Comparison of ENCODE assay signal across 8 mouse cellular contexts in the genomic region with DNA sequence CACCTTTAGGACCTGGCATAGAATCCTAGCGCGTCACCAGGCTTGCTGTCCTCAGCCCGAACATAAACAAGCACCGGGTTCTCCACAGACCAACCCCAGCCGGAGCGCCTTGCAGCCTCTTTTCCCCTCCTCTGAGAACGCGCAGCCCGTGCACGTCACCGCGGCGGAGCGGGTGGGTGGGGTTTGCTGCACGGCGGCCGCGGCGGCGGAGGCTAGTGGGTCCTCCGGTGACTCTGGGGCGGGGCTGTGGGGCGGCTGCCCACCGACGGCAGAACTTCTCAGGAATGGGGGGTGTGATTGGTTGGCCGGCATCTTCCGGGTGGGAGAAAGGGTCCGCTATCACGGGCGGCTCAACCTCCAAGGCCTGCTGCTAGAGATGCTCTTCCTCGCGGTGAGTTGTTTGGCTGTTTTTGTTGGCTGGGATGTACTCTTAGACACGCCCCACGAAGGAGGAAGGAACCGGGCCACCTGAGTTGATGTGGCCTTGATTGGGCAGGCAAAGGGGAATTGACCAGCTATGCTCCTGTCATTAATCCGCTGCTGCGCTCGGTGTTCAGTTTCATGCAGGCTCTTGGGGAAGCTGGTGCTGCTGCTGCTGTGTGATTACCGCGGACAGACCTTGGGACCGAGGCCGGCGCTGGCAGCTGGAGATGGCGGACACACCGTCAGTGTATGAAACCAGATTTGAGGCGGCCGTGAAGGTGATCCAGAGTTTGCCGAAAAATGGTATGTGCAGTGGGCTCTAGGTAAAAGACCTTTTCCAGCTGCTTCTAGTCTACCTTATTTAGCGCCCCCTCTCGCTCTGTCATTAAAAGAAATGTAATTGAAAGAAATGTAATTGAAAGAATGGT. TPM values are rescaled to one million over a fixed set of nuclear protein-coding genes. Genes with fewer than 3 reads are reported as not detected.
A peak's percentile ranks its signal among the peaks of the same experiment; 100 is the strongest.
DNase-seq lines count a peak whose midpoint lies in the region; ATAC-seq and TF ChIP-seq lines count a peak whose summit lies in the region.

No protein-coding gene starts in this region.

- peaks cover 0 to 2% of the 10 kb centered on the region in 2 experiments; a peak in 2 of 4 replicates for H3K36me3 ChIP-seq in MEL (ENCODE audit: control insufficient read depth in 1 of 2, insufficient read depth in 2 of 2, low read length in 2 of 2)
- no peaks in the 10 kb centered on the region for H3K36me3 ChIP-seq in lung, embryonic 16.5 days (ENCODE audit: control insufficient read depth, insufficient read depth, low read length)

- H3K4me3 ChIP-seq in MEL (ENCODE audit: control insufficient read depth in 1 of 2, insufficient read depth in 1 of 2, low read depth in 2 of 2, low read length in 2 of 2) = peak overlapping the region; percentile 60 to 91
- H3K4me3 ChIP-seq in cerebellum, adult 2 months (replicated peaks; ENCODE audit: insufficient read depth, low read depth, low read length) = peak overlapping the region; percentile 89
- H3K4me3 ChIP-seq in lung, embryonic 16.5 days (ENCODE audit: low read length) = peak overlapping the region; percentile 56

- peak; percentile 69 to 79 for ATAC-seq in hematopoietic stem cell, adult 5-6 weeks (replicated peaks in 1 of 2; ENCODE audit: insufficient read depth in 1 of 2, low FRiP score in 2 of 2, low TSS enrichment in 1 of 2, low read depth in 1 of 2, poor library complexity in 2 of 2, severe bottlenecking in 2 of 2)
- peak; percentile 92 for ATAC-seq in lung, embryonic 16.5 days (ENCODE audit: low read depth)

- H3K4me2 ChIP-seq in lung, embryonic 16.5 days (ENCODE audit: low read depth, low read length) = peak overlapping the region; percentile 91

- no peaks in the 10 kb centered on the region for H3K9me3 ChIP-seq in MEL (replicated peaks; ENCODE audit: insufficient read depth, low read length)
- H3K9me3 ChIP-seq in lung, embryonic 16.5 days (ENCODE audit: control insufficient read depth, low read length) = no peaks in the 10 kb centered on the region

- peaks cover 2 to 4% of the 10 kb centered on the region in 2 experiments; a peak in 1 of 4 replicates for H3K4me1 ChIP-seq in MEL (ENCODE audit: control insufficient read depth in 1 of 2, insufficient read depth in 2 of 2, low read length in 2 of 2)
- H3K4me1 ChIP-seq in cerebellum, adult 2 months (ENCODE audit: control insufficient read depth, insufficient read depth, low read length) = no peaks in the 10 kb centered on the region
- H3K4me1 ChIP-seq in lung, embryonic 16.5 days (replicated peaks; ENCODE audit: control insufficient read depth, insufficient read depth, low read length) = no peaks in the 10 kb centered on the region

- H3K27ac ChIP-seq in MEL (ENCODE audit: control insufficient read depth, low read depth, low read length) = peak overlapping the region; percentile 91
- peak overlapping the region; percentile 91 for H3K27ac ChIP-seq in cerebellum, adult 2 months (ENCODE audit: insufficient read depth, low read length)
- H3K27ac ChIP-seq in lung, embryonic 16.5 days (ENCODE audit: low read length) = peak overlapping the region; percentile 92

- peak; percentile 94 for DNase-seq in MEL (ENCODE audit: low read depth, low spot score)
- DNase-seq in cerebellum, adult 2 months = peak; percentile 95 to 96
- peak; percentile 85 for DNase-seq in forelimb bud, embryonic 11.5 days (ENCODE audit: low read depth, low spot score)
- DNase-seq in layer of hippocampus, adult 9-10 months (ENCODE audit: low spot score) = peak; percentile 78
- DNase-seq in ovary, postnatal 10 days (ENCODE audit: low spot score) = peak; percentile 92
- DNase-seq in thymus, postnatal 10 days (ENCODE audit: low spot score in 2 of 2) = peak; percentile 93 to 95

- H3K79me2 ChIP-seq in MEL (ENCODE audit: control insufficient read depth, insufficient read depth, low read length, poor library complexity) = no peaks in the 10 kb centered on the region; the same call in none of the 2 replicates

- H3K9ac ChIP-seq in MEL (ENCODE audit: control insufficient read depth, low read depth, low read length, poor library complexity, severe bottlenecking) = peak overlapping the region; percentile 83
- peak overlapping the region; percentile 71 for H3K9ac ChIP-seq in lung, embryonic 16.5 days (ENCODE audit: low read length)

- TF ChIP-seq CTCF in MEL (IDR thresholded peaks at IDR 0.05 in 2 of 3, conservative IDR thresholded peaks at IDR 0.05 in 1 of 3; ENCODE audit: control insufficient read depth in 1 of 3, insufficient read depth in 1 of 3, low read depth in 2 of 3, low read length in 3 of 3, poor library complexity in 1 of 3, severe bottlenecking in 1 of 3) = peak in 2 of 3 experiments; percentile 27 to 46; a peak in 3 of 6 replicates
- TF ChIP-seq CTCF in cerebellum, adult 2 months (IDR thresholded peaks at IDR 0.05; ENCODE audit: borderline replicate concordance, insufficient read depth, low read depth, low read length) = no peak

- TF ChIP-seq POLR2A in MEL (IDR thresholded peaks at IDR 0.05; ENCODE audit: control insufficient read depth in 1 of 2, insufficient read depth in 1 of 2, low read depth in 1 of 2, low read length in 2 of 2, poor library complexity in 1 of 2) = peak; percentile 69 to 74; a peak in 2 of 4 replicates
- peak; percentile 95 for TF ChIP-seq POLR2A in cerebellum, adult 2 months (IDR thresholded peaks at IDR 0.05; ENCODE audit: borderline replicate concordance, insufficient read depth, low read length)

- H3K27me3 ChIP-seq in MEL (ENCODE audit: control insufficient read depth in 1 of 2, insufficient read depth in 2 of 2, low read length in 2 of 2) = no peaks in the 10 kb centered on the region
- H3K27me3 ChIP-seq in cerebellum, adult 2 months (ENCODE audit: control insufficient read depth, insufficient read depth, low read length) = no peaks in the 10 kb centered on the region
- no peaks in the 10 kb centered on the region for H3K27me3 ChIP-seq in lung, embryonic 16.5 days (ENCODE audit: control insufficient read depth, insufficient read depth, low read depth, low read length)

- TF ChIP-seq EP300 in MEL (IDR thresholded peaks at IDR 0.05; ENCODE audit: low read depth in 1 of 2, low read length in 2 of 2) = no peak

- under 1% methylated on average over 50 of the region's 50 CpGs for WGBS in cerebellum, adult 2 months
- under 1% methylated on average over 50 of the region's 50 CpGs for WGBS in lung, embryonic 16.5 days

- no peak; the same call in 1 of the 2 replicates for TF ChIP-seq RAD21 in MEL (IDR thresholded peaks at IDR 0.05; ENCODE audit: low read depth, low read length)

TF ChIP-seq in MEL, 35 proteins besides CTCF, POLR2A, EP300 and RAD21:
- TF ChIP-seq MAX (IDR thresholded peaks at IDR 0.05; ENCODE audit: low read length) = no peak; the same call in 1 of the 2 replicates
- peak; percentile 25; the same call in 1 of the 2 replicates for TF ChIP-seq TAL1 (IDR thresholded peaks at IDR 0.05; ENCODE audit: low read length)
- TF ChIP-seq GABPA (IDR thresholded peaks at IDR 0.05; ENCODE audit: low read depth, low read length) = no peak
- TF ChIP-seq TCF12 (IDR thresholded peaks at IDR 0.05; ENCODE audit: low read depth, low read length) = peak; percentile 39; the same call in 1 of the 2 replicates
- TF ChIP-seq ETS1 (IDR thresholded peaks at IDR 0.05; ENCODE audit: low read depth, low read length) = peak; percentile 46; the same call in 1 of the 2 replicates
- peak; percentile 66; the same call in 1 of the 2 replicates for TF ChIP-seq ELF1 (IDR thresholded peaks at IDR 0.05; ENCODE audit: low read depth, low read length)
- no peak for TF ChIP-seq SMC3 (IDR thresholded peaks at IDR 0.05; ENCODE audit: low read depth, low read length)
- TF ChIP-seq ZC3H11A (IDR thresholded peaks at IDR 0.05; ENCODE audit: low read depth, low read length) = no peak
- 0 out of 2 replicates have a peak, but pooled peaks have one; percentile 12 for TF ChIP-seq GATA1 (IDR thresholded peaks at IDR 0.05; ENCODE audit: low read depth, low read length)
- no peak for TF ChIP-seq JUND (IDR thresholded peaks at IDR 0.05; ENCODE audit: low read depth, low read length)
- no peak for TF ChIP-seq MEF2A (IDR thresholded peaks at IDR 0.05; ENCODE audit: extremely low read depth, insufficient replicate concordance, low read depth, low read length, poor library complexity, severe bottlenecking)
- peak; percentile 47; the same call in 1 of the 2 replicates for TF ChIP-seq MXI1 (IDR thresholded peaks at IDR 0.05; ENCODE audit: low read depth, low read length)
- TF ChIP-seq TBP (IDR thresholded peaks at IDR 0.05; ENCODE audit: low read depth, low read length) = peak; percentile 62
- TF ChIP-seq BHLHE40 (IDR thresholded peaks at IDR 0.05; ENCODE audit: borderline replicate concordance, low read depth, low read length) = no peak
- no peak for TF ChIP-seq UBTF (IDR thresholded peaks at IDR 0.05; ENCODE audit: borderline replicate concordance, insufficient read depth, low read depth, low read length)
- TF ChIP-seq HCFC1 (IDR thresholded peaks at IDR 0.05; ENCODE audit: low read depth, low read length) = peak; percentile 76
- peak; percentile 68 for TF ChIP-seq NELFE (IDR thresholded peaks at IDR 0.05; ENCODE audit: low read depth, low read length)
- no peak; the same call in 1 of the 2 replicates for TF ChIP-seq ZMIZ1 (IDR thresholded peaks at IDR 0.05; ENCODE audit: low read depth, low read length)
- TF ChIP-seq POLR2AphosphoS2 (IDR thresholded peaks at IDR 0.05; ENCODE audit: low read length) = peak; percentile 56; the same call in 1 of the 2 replicates
- TF ChIP-seq SIN3A (IDR thresholded peaks at IDR 0.05; ENCODE audit: low read length) = peak; percentile 80
- TF ChIP-seq RCOR1 (IDR thresholded peaks at IDR 0.05; ENCODE audit: low read depth, low read length) = 0 out of 2 replicates have a peak, but pooled peaks have one; percentile 19

RNA-seq across cellular contexts. Expression of a gene that starts 1.2 kb away (rescaled TPM):
- 6.0 and 6.3 TPM in 2 replicates for total RNA-seq in MEL (2012; rRNA removed)
- 1 to 10 TPM in 1 of 2 experiments, not detected in 1; 6.5 TPM for polyA plus RNA-seq in MEL (2012; ENCODE audit: insufficient read depth in 1 of 2, insufficient read length in 2 of 2, low read depth in 1 of 2, low replicate concordance in 2 of 2, missing spikeins in 1 of 2)
- polyA plus RNA-seq in cerebellum, adult 2 months (2012; rRNA removed) = 49.1 and 53.8 TPM in 2 replicates
- total RNA-seq in hematopoietic stem cell, adult 5-6 weeks (2017) = 36.1 and 43.0 TPM in 2 replicates
- polyA plus RNA-seq in lung, embryonic 16.5 days (2015; fragmentation: Nextera tagmentation; extraction: Ambion mirVana) = 32.0 and 32.1 TPM in 2 replicates

RNA-seq across cellular contexts. Expression of a gene that starts 29.1 kb away (rescaled TPM):
- 31.9 and 41.0 TPM in 2 replicates for total RNA-seq in MEL (2012; rRNA removed)
- polyA plus RNA-seq in MEL (2012; ENCODE audit: insufficient read depth in 1 of 2, insufficient read length in 2 of 2, low read depth in 1 of 2, low replicate concordance in 2 of 2, missing spikeins in 1 of 2) = 10 to 100 TPM in 1 of 2 experiments, not detected in 1; 69.8 TPM
- polyA plus RNA-seq in cerebellum, adult 2 months (2012; rRNA removed) = 104 and 114 TPM in 2 replicates
- total RNA-seq in hematopoietic stem cell, adult 5-6 weeks (2017) = 123 and 125 TPM in 2 replicates
- polyA plus RNA-seq in lung, embryonic 16.5 days (2015; fragmentation: Nextera tagmentation; extraction: Ambion mirVana) = 56.1 and 57.9 TPM in 2 replicates

Comparison
In these comparisons a context has a peak if more than half of its experiments do, and no peak if none do; other contexts are left out.
1. Peak in every context shown above with its lines: DNase-seq, ATAC-seq, H3K4me3 ChIP-seq and H3K27ac ChIP-seq.